Comparison of ENCODE assay signal across 16 mouse cellular contexts in the genomic region with DNA sequence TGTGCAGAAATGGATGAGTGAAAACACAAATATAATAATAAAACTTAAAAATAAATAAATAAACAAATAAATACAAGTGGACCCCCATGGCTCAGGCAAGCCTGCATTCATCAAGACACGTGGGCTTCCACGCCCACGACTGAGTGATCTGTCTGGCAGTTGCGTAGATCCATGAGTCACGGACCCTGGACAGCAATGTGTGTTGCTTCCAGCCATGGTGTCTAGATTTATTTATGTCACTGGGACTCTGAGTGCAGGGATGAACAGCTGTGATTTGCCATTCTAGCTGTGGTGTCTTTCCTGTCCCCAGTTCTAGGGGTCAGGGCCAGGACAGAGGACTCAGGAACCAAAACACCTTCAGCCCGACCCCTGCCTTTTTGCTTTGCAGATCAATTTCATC. TPM values are rescaled to one million over a fixed set of nuclear protein-coding genes. Genes with fewer than 3 reads are reported as not detected.
DNase-seq lines count a peak whose midpoint lies in the region; ATAC-seq and TF ChIP-seq lines count a peak whose summit lies in the region.
"Had no signal": no experiment of that assay in that cellular context is flagged by ENCODE, and none has a peak within 500 bp of the region (broad histone marks: within the 10 kb centered on the region; RNA-seq: fewer than 3 reads in every experiment).

No protein-coding gene starts in this region.

- H3K9ac ChIP-seq in forebrain, embryonic 15.5 days (replicated peaks) = no peak overlapping the region
- H3K9ac ChIP-seq in forebrain, embryonic 13.5 days = no peak overlapping the region
- H3K9ac ChIP-seq: forebrain, embryonic 12.5 days; heart, embryonic 15.5 days; hindbrain, embryonic 14.5 days; liver, embryonic 12.5 days; neural tube, embryonic 13.5 days had no signal

- no peak for ATAC-seq in forebrain, embryonic 15.5 days (replicated peaks)
- ATAC-seq in forebrain, embryonic 13.5 days = no peak
- ATAC-seq: intestine, postnatal 0 days had no signal

- no peak for TF ChIP-seq POLR2A in thymus, adult 2 months (IDR thresholded peaks at IDR 0.05; ENCODE audit: control insufficient read depth, extremely low read depth, insufficient read depth, low read length, poor library complexity)

- H3K4me1 ChIP-seq in thymus, adult 2 months (replicated peaks; ENCODE audit: control insufficient read depth, insufficient read depth, low read length) = peaks cover 14% of the 10 kb centered on the region
- H3K4me1 ChIP-seq in forebrain, embryonic 15.5 days = no peaks in the 10 kb centered on the region
- no peaks in the 10 kb centered on the region for H3K4me1 ChIP-seq in forebrain, embryonic 13.5 days
- H3K4me1 ChIP-seq: liver, embryonic 12.5 days had no signal

- H3K4me2 ChIP-seq in forebrain, embryonic 15.5 days (replicated peaks) = no peak overlapping the region
- no peak overlapping the region for H3K4me2 ChIP-seq in forebrain, embryonic 13.5 days
- H3K4me2 ChIP-seq: forebrain, embryonic 12.5 days; heart, embryonic 15.5 days; hindbrain, embryonic 14.5 days; liver, embryonic 12.5 days; neural tube, embryonic 13.5 days had no signal

- DNase-seq in kidney, postnatal 10 days = peak; percentile 34
- DNase-seq in kidney, adult 11 months = no peak
- no peak for DNase-seq in thymus, adult 2 months
- DNase-seq in thymus, postnatal 14 days = no peak
- DNase-seq in adrenal gland, postnatal 36 days = peak; percentile 74 to 83
- DNase-seq: cerebellum, adult 18-20 months; layer of hippocampus, adult 9-11 months had no signal

- WGBS in thymus, adult 2 months = 84% methylated on average over 6 of the region's 6 CpGs
- 93% methylated on average over 6 of the region's 6 CpGs for WGBS in forebrain, embryonic 15.5 days
- 90% methylated on average over 6 of the region's 6 CpGs for WGBS in forebrain, embryonic 13.5 days

- no peaks in the 10 kb centered on the region for H3K27me3 ChIP-seq in thymus, adult 2 months (ENCODE audit: control insufficient read depth, insufficient read depth, low read length)
- H3K27me3 ChIP-seq in forebrain, embryonic 15.5 days = no peaks in the 10 kb centered on the region
- H3K27me3 ChIP-seq in forebrain, embryonic 13.5 days = no peaks in the 10 kb centered on the region
- H3K27me3 ChIP-seq: forebrain, embryonic 12.5 days; heart, embryonic 15.5 days; liver, embryonic 12.5 days; neural tube, embryonic 13.5 days had no signal

- H3K27ac ChIP-seq in thymus, adult 2 months (ENCODE audit: control insufficient read depth, insufficient read depth, low read length) = peak overlapping the region; percentile 61
- H3K27ac ChIP-seq in forebrain, embryonic 15.5 days (replicated peaks) = no peak overlapping the region
- H3K27ac ChIP-seq in forebrain, embryonic 13.5 days = no peak overlapping the region
- H3K27ac ChIP-seq: forebrain, embryonic 12.5 days; heart, embryonic 15.5 days; hindbrain, embryonic 14.5 days; liver, embryonic 12.5 days; neural tube, embryonic 13.5 days had no signal

- no peak overlapping the region for H3K4me3 ChIP-seq in thymus, adult 2 months (ENCODE audit: control insufficient read depth, insufficient read depth, low read length)
- H3K4me3 ChIP-seq in forebrain, embryonic 15.5 days = no peak overlapping the region
- H3K4me3 ChIP-seq in forebrain, embryonic 13.5 days = no peak overlapping the region
- H3K4me3 ChIP-seq: forebrain, embryonic 12.5 days; heart, embryonic 15.5 days; liver, embryonic 12.5 days; neural tube, embryonic 13.5 days had no signal

- TF ChIP-seq CTCF in thymus, adult 2 months (IDR thresholded peaks at IDR 0.05; ENCODE audit: borderline replicate concordance, control insufficient read depth, extremely low read depth, insufficient read depth, low read length, poor library complexity) = no peak

- H3K9me3 ChIP-seq in forebrain, embryonic 15.5 days = no peaks in the 10 kb centered on the region
- no peaks in the 10 kb centered on the region for H3K9me3 ChIP-seq in forebrain, embryonic 13.5 days (replicated peaks)
- H3K9me3 ChIP-seq: heart, embryonic 15.5 days; liver, embryonic 12.5 days; neural tube, embryonic 13.5 days had no signal

- H3K36me3 ChIP-seq in thymus, adult 2 months (ENCODE audit: control insufficient read depth, insufficient read depth, low read length) = no peaks in the 10 kb centered on the region
- no peaks in the 10 kb centered on the region for H3K36me3 ChIP-seq in forebrain, embryonic 15.5 days
- H3K36me3 ChIP-seq in forebrain, embryonic 13.5 days (ENCODE audit: poor library complexity, severe bottlenecking) = no peaks in the 10 kb centered on the region
- H3K36me3 ChIP-seq: forebrain, embryonic 12.5 days; heart, embryonic 15.5 days; liver, embryonic 12.5 days; neural tube, embryonic 13.5 days had no signal

RNA-seq across cellular contexts. Expression of gene Tmem37, which starts 18.9 kb away (rescaled TPM):
- 15.7 and 18.5 TPM in 2 replicates for polyA plus RNA-seq in thymus, adult 2 months (2012; rRNA removed)
- 10 to 100 TPM in 1 of 2 experiments, 1 to 10 TPM in 1; 9.5 to 14.5 TPM for total RNA-seq in adrenal gland, postnatal 36 days (2021)
- 4.5 and 5.8 TPM in 2 replicates for polyA plus RNA-seq in forebrain, embryonic 15.5 days (2015; fragmentation: Nextera tagmentation; extraction: Ambion mirVana)
- 4.0 and 4.3 TPM in 2 replicates for polyA plus RNA-seq in forebrain, embryonic 13.5 days (2015; fragmentation: Nextera tagmentation; extraction: Ambion mirVana)

RNA-seq across cellular contexts. Expression of gene Sctr, which starts 48.3 kb away (rescaled TPM):
- 0.96 TPM in 2 replicates for polyA plus RNA-seq in thymus, adult 2 months (2012; rRNA removed)
- 10 to 100 TPM in 1 of 2 experiments, 1 to 10 TPM in 1; 6.2 to 11.9 TPM for total RNA-seq in adrenal gland, postnatal 36 days (2021)
- polyA plus RNA-seq in forebrain, embryonic 15.5 days (2015; fragmentation: Nextera tagmentation; extraction: Ambion mirVana) = 0.43 and 0.52 TPM in 2 replicates
- 0.45 and 0.52 TPM in 2 replicates for polyA plus RNA-seq in forebrain, embryonic 13.5 days (2015; fragmentation: Nextera tagmentation; extraction: Ambion mirVana)
- total RNA-seq: common myeloid progenitor, adult 5-6 weeks had no signal
- polyA plus RNA-seq: heart, embryonic 15.5 days; liver, embryonic 12.5 days had no signal

RNA-seq across cellular contexts. Expression of gene Cfap221, which starts 58.0 kb away (rescaled TPM):
- polyA plus RNA-seq in thymus, adult 2 months (2012; rRNA removed) = not detected in 2 replicates
- under 1 TPM; 0.16 to 0.40 TPM for total RNA-seq in adrenal gland, postnatal 36 days (2021)
- polyA plus RNA-seq in forebrain, embryonic 15.5 days (2015; fragmentation: Nextera tagmentation; extraction: Ambion mirVana) = 0.11 and 0.55 TPM in 2 replicates
- polyA plus RNA-seq in forebrain, embryonic 13.5 days (2015; fragmentation: Nextera tagmentation; extraction: Ambion mirVana) = 0.72 TPM in 1 of 2 replicates, not detected in the other
- total RNA-seq: common myeloid progenitor, adult 5-6 weeks had no signal
- polyA plus RNA-seq: forebrain, embryonic 12.5 days; intestine, postnatal 0 days; liver, embryonic 12.5 days had no signal

Comparison
In these comparisons a context has a peak if more than half of its experiments do, and no peak if none do; other contexts are left out.
1. DNase-seq: peak in kidney, postnatal 10 days (single experiment) and adrenal gland, postnatal 36 days (2 of 2); none in kidney, adult 11 months (single experiment), thymus, adult 2 months (single experiment) and thymus, postnatal 14 days (single experiment).